Mouse (Mus musculus): ENCODE measurements around the gene Arhgap31.

DNA sequence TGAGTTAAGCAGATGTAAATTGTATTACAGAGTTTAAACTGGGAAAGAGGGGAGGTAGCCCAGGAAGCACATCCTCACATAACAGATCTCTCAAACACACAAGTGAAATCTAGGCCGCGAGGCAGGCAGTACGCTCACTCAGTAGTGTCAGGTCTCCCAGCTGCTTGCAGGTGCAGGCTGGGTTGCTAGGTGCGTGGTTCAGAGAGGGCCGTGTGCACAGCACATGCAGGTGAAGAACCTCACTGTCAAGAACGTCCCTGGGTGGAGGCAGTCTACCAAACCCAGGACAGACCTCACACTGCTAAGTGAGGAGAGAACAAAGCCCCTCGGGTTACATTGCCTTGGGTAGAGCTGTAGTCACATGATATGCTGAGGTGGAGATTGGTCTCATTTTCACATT lies 128.3 kb downstream of the Arhgap31 start:
- TF ChIP-seq CTCF (IDR thresholded peaks at IDR 0.05; ENCODE audit: low read depth) (no peak), EP300 (IDR thresholded peaks at IDR 0.05; ENCODE audit: low read depth) (no peak)
